Mouse (Mus musculus): ENCODE measurements at regions not wholly inside any gene's neighbourhood (a gene's known extent, or its start where the extent isn't known, plus 50 kb on each side); places are given as distances from the start of the nearest gene placed in this dataset.
"Not testable (repeated sequence)": the region's sequence is repeated elsewhere in the genome, so short reads cannot be mapped to it uniquely, and the experiment has no call there.

- DNase-seq (ENCODE audit: low spot score in 2 of 2): no peak
These were observed 199.1 kb upstream of the Serp2 start for GRCm38 (mm10) chr14:76755591-76756376.

- no peak for DNase-seq (ENCODE audit: low spot score in 2 of 2)
These were observed 197.0 kb upstream of the Serp2 start for GRCm38 (mm10) chr14:76753734-76754133.

GRCm38 (mm10) chr14:76749178-76749577, 192.5 kb upstream of the Serp2 start:
- no peak for DNase-seq (ENCODE audit: low spot score in 2 of 2)

- DNase-seq (ENCODE audit: low spot score in 2 of 2): no peak
These were observed 192.0 kb upstream of the Serp2 start for GRCm38 (mm10) chr14:76748711-76749110.

GRCm38 (mm10) chr14:76747814-76748213, 191.1 kb upstream of the Serp2 start:
- no peak for DNase-seq (ENCODE audit: low spot score in 2 of 2)

GRCm38 (mm10) chr14:76746282-76746681, 189.6 kb upstream of the Serp2 start:
- no peak for DNase-seq (ENCODE audit: low spot score in 2 of 2)

GRCm38 (mm10) chr14:76744674-76745433, 188.2 kb upstream of the Serp2 start:
- peak in 1 of 2 experiments; percentile 28 for DNase-seq (ENCODE audit: low spot score in 2 of 2)

GRCm38 (mm10) chr14:76742297-76742696, 185.6 kb upstream of the Serp2 start:
- DNase-seq (ENCODE audit: low spot score in 2 of 2): no peak

GRCm38 (mm10) chr14:76739836-76740597, 183.3 kb upstream of the Serp2 start:
- peak; percentile 59 to 81 for DNase-seq (ENCODE audit: low spot score in 2 of 2)

GRCm38 (mm10) chr14:76735997-76736396, 179.3 kb upstream of the Serp2 start:
- no peak for DNase-seq (ENCODE audit: low spot score in 2 of 2)

- DNase-seq (ENCODE audit: low spot score in 2 of 2): no peak
These were observed 178.4 kb upstream of the Serp2 start for GRCm38 (mm10) chr14:76735107-76735506.

- no peak for DNase-seq (ENCODE audit: low spot score in 2 of 2)
These were observed 176.7 kb upstream of the Serp2 start for GRCm38 (mm10) chr14:76733258-76733823.

- DNase-seq (ENCODE audit: low spot score in 2 of 2): peak in 1 of 2 experiments; percentile 26
These were observed 174.7 kb upstream of the Serp2 start for GRCm38 (mm10) chr14:76731096-76731986.

- DNase-seq (ENCODE audit: low spot score in 2 of 2): no peak
These were observed 169.2 kb upstream of the Serp2 start for GRCm38 (mm10) chr14:76725844-76726243.

- DNase-seq (ENCODE audit: low spot score in 2 of 2): not testable (repeated sequence)
These were observed 168.5 kb upstream of the Serp2 start for GRCm38 (mm10) chr14:76725231-76725630.

- no peak for DNase-seq (ENCODE audit: low spot score in 2 of 2)
These were observed 168.1 kb upstream of the Serp2 start for GRCm38 (mm10) chr14:76724826-76725225.

- DNase-seq (ENCODE audit: low spot score in 2 of 2): no peak
These were observed 167.7 kb upstream of the Serp2 start for GRCm38 (mm10) chr14:76724395-76724794.

GRCm38 (mm10) chr14:76723551-76723950, 166.9 kb upstream of the Serp2 start:
- DNase-seq (ENCODE audit: low spot score in 2 of 2): no peak

- DNase-seq (ENCODE audit: low spot score in 2 of 2): no peak
These were observed 165.6 kb upstream of the Serp2 start for GRCm38 (mm10) chr14:76722297-76722696.

GRCm38 (mm10) chr14:76721751-76722150, 165.1 kb upstream of the Serp2 start:
- no peak for DNase-seq (ENCODE audit: low spot score in 2 of 2)

- no peak for DNase-seq (ENCODE audit: low spot score in 2 of 2)
These were observed 160.4 kb upstream of the Serp2 start for GRCm38 (mm10) chr14:76717081-76717480.

Measured in cerebellum, postnatal 4 days (tissue).